Mouse (Mus musculus) stomach, embryonic 15.5 days (tissue): Measurements from ENCODE around the gene Wdhd1. TPM values are rescaled to one million over a fixed set of nuclear protein-coding genes. Genes with fewer than 3 reads are reported as not detected.

Source experiments
- ATAC-seq: fragments of 200-750 bp; cut with Nextera tagmentation; 2 replicates; pipeline ENCODE4 v1.8.0; 2017; ENCODE audit warnings: low read depth, moderate number of reproducible peaks, moderate TSS enrichment; ENCODE audit not compliant: insufficient read depth, low FRiP score
- H3K27ac ChIP-seq: fragments of 300-500 bp; sonication (generic); 2 replicates; pipeline ENCODE4 v1.5.1; 2015; ENCODE audit warnings: mild to moderate bottlenecking, inconsistent platforms
- H3K27me3 ChIP-seq: fragments of 300-500 bp; sonication (generic); replicated peaks from 2 replicates; pipeline ENCODE4 v1.6.1; 2015; ENCODE audit warnings: inconsistent platforms
- H3K36me3 ChIP-seq: fragments of 300-500 bp; sonication (generic); 2 replicates; pipeline ENCODE4 v1.6.1; 2015; ENCODE audit warnings: inconsistent platforms
- H3K4me1 ChIP-seq: fragments of 300-500 bp; sonication (generic); 2 replicates; pipeline ENCODE4 v1.6.1; 2015; ENCODE audit warnings: inconsistent platforms
- H3K4me2 ChIP-seq: fragments of 300-500 bp; sonication (generic); 2 replicates; pipeline ENCODE4 v1.6.1; 2015; ENCODE audit warnings: mild to moderate bottlenecking, inconsistent platforms
- H3K4me3 ChIP-seq: fragments of 300-500 bp; sonication (generic); replicated peaks from 2 replicates; pipeline ENCODE4 v1.5.1; 2015; ENCODE audit warnings: inconsistent platforms
- H3K9ac ChIP-seq: fragments of 300-500 bp; sonication (generic); 2 replicates; pipeline ENCODE4 v1.6.1; 2015; ENCODE audit warnings: inconsistent platforms
- H3K9me3 ChIP-seq: fragments of 300-500 bp; sonication (generic); 2 replicates; pipeline ENCODE4 v1.6.1; 2016; ENCODE audit warnings: inconsistent platforms
- WGBS: fragments of 180-500 bp; shearing (Covaris S2); methylation state at CpG from one replicate; pipeline ENCODE4 v1.1.7; 2015; 5-methylcytosine and 5-hydroxymethylcytosine counted together
- polyA plus RNA-seq: library from polyadenylated mRNA; unstranded; fragments of >200 nt; fragmentation: Nextera tagmentation; extraction: Ambion mirVana; gene quantifications from 2 replicates; pipeline ENCODE4 v1.2.1, GENCODE M21; 2015

The Wdhd1 gene
- polyA plus RNA-seq, 1 experiment from 2014 or later, result 27.0 TPM

GRCm38 (mm10) chr14:47234526-47235250 lies 42.0 kb downstream of the Wdhd1 start:
- Histone ChIP-seq H3K4me3 (no peak overlapping the region), H3K36me3 (no peaks in the 10 kb centered on the region), H3K27ac (no peak overlapping the region), H3K4me1 (no peaks in the 10 kb centered on the region), H3K9ac (no peak overlapping the region), H3K9me3 (no peaks in the 10 kb centered on the region), H3K4me2 (no peak overlapping the region), H3K27me3 (no peaks in the 10 kb centered on the region)
- ATAC-seq, result no peak
- WGBS, result 65% methylated on average over 5 of the region's 5 CpGs

GRCm38 (mm10) chr14:47234032-47234431 lies 42.6 kb downstream of the Wdhd1 start:
- Histone ChIP-seq H3K27me3 (no peaks in the 10 kb centered on the region), H3K9me3 (no peaks in the 10 kb centered on the region), H3K27ac (no peak overlapping the region), H3K36me3 (no peaks in the 10 kb centered on the region), H3K4me3 (no peak overlapping the region), H3K4me1 (no peaks in the 10 kb centered on the region), H3K9ac (no peak overlapping the region), H3K4me2 (no peak overlapping the region)
- ATAC-seq, result no peak
- 88% methylated on average over 3 of the region's 3 CpGs for WGBS

DNA sequence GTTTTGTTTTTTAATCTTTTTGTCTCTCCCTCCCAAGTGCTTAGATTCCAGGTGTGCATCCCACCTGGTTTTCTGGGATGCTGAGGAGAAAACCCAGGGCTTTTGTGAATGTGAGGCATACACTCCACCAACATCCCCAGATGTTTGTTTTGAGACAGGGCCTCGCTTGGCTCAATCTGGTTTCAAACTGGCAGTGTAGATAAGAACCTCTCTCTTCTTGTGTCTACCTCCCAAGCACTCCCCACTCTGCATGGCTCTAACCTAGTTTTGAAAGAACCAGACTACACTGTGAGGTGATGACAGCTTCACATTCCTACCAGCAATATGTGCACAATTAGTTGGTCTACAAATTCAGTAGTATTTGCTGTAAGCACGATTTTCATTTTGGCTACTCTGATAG lies 43.1 kb downstream of the Wdhd1 start:
- Histone ChIP-seq H3K4me1 (no peaks in the 10 kb centered on the region), H3K9me3 (no peaks in the 10 kb centered on the region), H3K9ac (no peak overlapping the region), H3K27me3 (no peaks in the 10 kb centered on the region), H3K4me2 (no peak overlapping the region), H3K36me3 (no peaks in the 10 kb centered on the region), H3K4me3 (no peak overlapping the region), H3K27ac (no peak overlapping the region)
- 61% methylated on average over 2 of the region's 2 CpGs for WGBS
- ATAC-seq, result no peak

DNA sequence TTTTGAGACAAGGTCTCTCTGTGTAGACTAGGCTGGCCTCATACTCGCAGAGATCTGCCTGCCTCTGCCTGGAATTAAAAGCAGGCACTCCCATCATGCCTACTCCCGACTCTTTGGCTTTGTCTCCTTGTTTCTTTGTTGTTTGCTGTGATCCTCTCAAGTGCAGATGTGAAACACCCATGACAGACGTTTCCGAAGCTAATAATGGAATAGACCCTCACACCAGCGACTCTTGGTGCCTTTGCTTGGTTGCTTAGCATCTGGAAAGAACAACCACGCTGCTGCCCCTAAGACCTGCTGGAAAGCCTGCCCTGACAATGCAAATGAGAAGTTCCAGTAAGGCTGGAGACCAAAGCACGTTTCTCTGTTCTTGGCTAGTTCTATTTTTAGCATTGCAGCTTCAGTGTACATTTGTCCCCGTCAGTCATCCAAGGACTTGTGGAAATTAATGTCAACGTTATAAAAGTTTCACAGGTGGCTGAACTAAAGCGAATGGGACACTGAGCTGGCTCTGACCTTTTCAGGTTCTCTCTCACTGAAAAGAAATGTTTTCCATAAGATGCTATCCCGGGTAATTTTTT lies 46.8 kb downstream of the Wdhd1 start:
- Histone ChIP-seq H3K36me3 (no peaks in the 10 kb centered on the region), H3K9ac (no peak overlapping the region), H3K27ac (no peak overlapping the region), H3K9me3 (no peaks in the 10 kb centered on the region), H3K4me3 (no peak overlapping the region), H3K27me3 (no peaks in the 10 kb centered on the region), H3K4me2 (no peak overlapping the region), H3K4me1 (no peaks in the 10 kb centered on the region)
- ATAC-seq, result no peak
- WGBS, result 62% methylated on average over 11 of the region's 11 CpGs

GRCm38 (mm10) chr14:47225931-47226330 lies 50.7 kb downstream of the Wdhd1 start:
- H3K4me2 ChIP-seq, result no peak overlapping the region
- H3K36me3 ChIP-seq, result no peaks in the 10 kb centered on the region
- H3K9me3 ChIP-seq, result no peaks in the 10 kb centered on the region
- H3K27ac ChIP-seq, result no peak overlapping the region
- H3K9ac ChIP-seq, result no peak overlapping the region
- ATAC-seq, result no peak
- no peaks in the 10 kb centered on the region for H3K4me1 ChIP-seq
- no peak overlapping the region for H3K4me3 ChIP-seq
- 79% methylated on average over 8 of the region's 8 CpGs for WGBS
- H3K27me3 ChIP-seq, result no peaks in the 10 kb centered on the region

- no peaks in the 10 kb centered on the region for H3K27me3 ChIP-seq
- no peak overlapping the region for H3K4me3 ChIP-seq
- H3K4me1 ChIP-seq, result no peaks in the 10 kb centered on the region
- no peak overlapping the region for H3K4me2 ChIP-seq
- H3K9me3 ChIP-seq, result no peaks in the 10 kb centered on the region
- WGBS, result 72% methylated on average over 10 of the region's 10 CpGs
- H3K9ac ChIP-seq, result no peak overlapping the region
- no peak for ATAC-seq
- no peaks in the 10 kb centered on the region for H3K36me3 ChIP-seq
- H3K27ac ChIP-seq, result no peak overlapping the region
Measured at GRCm38 (mm10) chr14:47224476-47225325, 52.0 kb downstream of the Wdhd1 start.

DNA sequence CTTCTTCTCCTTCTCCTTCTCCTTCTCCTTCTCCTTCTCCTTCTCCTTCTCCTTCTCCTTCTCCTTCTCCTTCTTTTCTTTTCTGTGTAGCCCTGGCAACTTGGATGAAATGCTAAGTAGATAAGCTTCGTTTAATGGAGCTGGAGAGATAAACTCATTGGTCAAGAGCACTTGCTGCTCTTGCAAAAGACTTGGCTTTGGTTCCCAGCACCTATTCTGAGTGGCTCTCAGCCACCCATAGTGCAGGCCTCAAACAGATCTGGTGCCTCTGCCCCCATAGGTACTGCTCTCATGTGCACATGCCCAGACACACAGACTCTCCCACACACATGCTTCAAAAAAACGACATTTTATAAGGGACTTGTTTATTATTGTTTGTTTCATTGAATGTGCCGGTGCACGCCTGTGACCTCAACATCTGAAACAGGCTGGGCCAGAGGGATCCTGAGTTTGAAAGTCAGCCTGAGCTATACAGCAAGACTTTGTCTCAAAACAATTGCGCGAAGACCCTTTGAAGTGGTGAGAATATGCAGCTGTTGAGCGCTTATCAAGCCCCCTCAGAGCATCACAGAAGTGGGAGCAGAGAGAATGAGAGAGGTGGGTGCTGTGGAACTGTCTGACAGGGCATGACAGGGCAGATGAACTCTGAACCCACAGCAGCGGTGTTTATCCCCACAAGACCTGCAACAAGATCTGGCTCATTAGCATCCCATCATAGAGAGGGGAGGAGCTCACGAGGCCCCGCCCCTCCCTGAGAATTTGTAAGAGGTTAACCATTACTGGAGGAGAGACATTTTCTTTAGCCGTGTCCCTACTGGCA lies 53.8 kb downstream of the Wdhd1 start:
- no peak; the same call in 1 of the 2 replicates for ATAC-seq
- Histone ChIP-seq H3K9me3 (no peaks in the 10 kb centered on the region), H3K9ac (no peak overlapping the region), H3K27ac (no peak overlapping the region), H3K4me1 (no peaks in the 10 kb centered on the region), H3K36me3 (no peaks in the 10 kb centered on the region), H3K4me2 (no peak overlapping the region), H3K27me3 (no peaks in the 10 kb centered on the region), H3K4me3 (no peak overlapping the region)
- 65% methylated on average over 11 of the region's 11 CpGs for WGBS

DNA sequence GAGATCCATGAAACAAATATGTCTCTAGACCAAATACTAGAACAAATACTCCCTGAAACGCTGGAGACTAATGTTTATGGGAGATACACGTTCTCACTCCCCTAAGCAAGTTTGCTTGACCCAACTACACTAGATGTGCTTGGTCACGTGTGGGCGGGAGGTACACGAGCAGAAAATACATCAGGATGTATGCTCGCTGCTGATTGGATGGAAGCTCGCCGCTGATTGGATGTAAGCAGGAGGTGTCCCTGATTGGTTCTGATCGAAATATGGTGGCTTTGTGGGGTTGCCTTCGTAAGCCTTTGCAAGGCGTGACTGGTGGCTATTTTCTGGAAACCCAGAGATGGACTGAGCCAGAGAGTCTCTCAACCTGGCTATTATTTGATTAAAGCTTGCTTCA lies 55.1 kb downstream of the Wdhd1 start:
- Histone ChIP-seq H3K4me3 (no peak overlapping the region), H3K4me1 (no peaks in the 10 kb centered on the region), H3K27me3 (no peaks in the 10 kb centered on the region), H3K36me3 (no peaks in the 10 kb centered on the region), H3K27ac (no peak overlapping the region), H3K9me3 (no peaks in the 10 kb centered on the region), H3K9ac (no peak overlapping the region), H3K4me2 (no peak overlapping the region)
- WGBS, result 79% methylated on average over 11 of the region's 11 CpGs
- ATAC-seq, result no peak

GRCm38 (mm10) chr14:47220231-47221025 lies 56.2 kb downstream of the Wdhd1 start:
- no peaks in the 10 kb centered on the region for H3K27me3 ChIP-seq

GRCm38 (mm10) chr14:47218766-47219606 lies 57.7 kb downstream of the Wdhd1 start:
- H3K4me2 ChIP-seq, result no peak overlapping the region
- H3K27me3 ChIP-seq, result no peaks in the 10 kb centered on the region
- H3K4me3 ChIP-seq, result no peak overlapping the region
- ATAC-seq, result no peak
- no peak overlapping the region for H3K27ac ChIP-seq
- no peaks in the 10 kb centered on the region for H3K36me3 ChIP-seq
- H3K4me1 ChIP-seq, result no peaks in the 10 kb centered on the region
- H3K9ac ChIP-seq, result no peak overlapping the region
- no peaks in the 10 kb centered on the region for H3K9me3 ChIP-seq
- whole genome bisulfite sequencing, result 88% methylated on average over 9 of the region's 9 CpGs

More at GRCm38 (mm10) chr14:47220231-47221025, 56.2 kb downstream of the Wdhd1 start:
- Histone ChIP-seq H3K4me3 (no peak overlapping the region), H3K36me3 (no peaks in the 10 kb centered on the region), H3K9ac (no peak overlapping the region), H3K4me1 (no peaks in the 10 kb centered on the region), H3K9me3 (no peaks in the 10 kb centered on the region), H3K27ac (no peak overlapping the region), H3K4me2 (no peak overlapping the region)
- WGBS, result 76% methylated on average over 8 of the region's 8 CpGs
- ATAC-seq, result no peak
